Mouse (Mus musculus) liver, postnatal 0 days (tissue): ENCODE data around the gene Zfp811.

Source experiments
- CTCF ChIP-seq: sonication (generic); IDR thresholded peaks from 2 replicates; pipeline ENCODE4 v1.5.1; 2016; ENCODE audit warnings: antibody characterized with exemption, low read depth
- EP300 ChIP-seq: IDR thresholded peaks from 2 replicates; pipeline ENCODE4 v1.6.1; 2016; ENCODE audit warnings: antibody characterized with exemption, low read depth, mild to moderate bottlenecking

GRCm38 (mm10) chr17:32789244-32789643 lies 20.5 kb downstream of the Zfp811 start:
- TF ChIP-seq CTCF (no peak), EP300 (no peak)
